Mouse (Mus musculus): Measurements from ENCODE around the gene Tcp1. TPM values are rescaled to one million over a fixed set of nuclear protein-coding genes. Genes with fewer than 3 reads are reported as not detected.

Tcp1 gene
- polyA plus RNA-seq, 1 experiment, result 23.7 TPM

DNA sequence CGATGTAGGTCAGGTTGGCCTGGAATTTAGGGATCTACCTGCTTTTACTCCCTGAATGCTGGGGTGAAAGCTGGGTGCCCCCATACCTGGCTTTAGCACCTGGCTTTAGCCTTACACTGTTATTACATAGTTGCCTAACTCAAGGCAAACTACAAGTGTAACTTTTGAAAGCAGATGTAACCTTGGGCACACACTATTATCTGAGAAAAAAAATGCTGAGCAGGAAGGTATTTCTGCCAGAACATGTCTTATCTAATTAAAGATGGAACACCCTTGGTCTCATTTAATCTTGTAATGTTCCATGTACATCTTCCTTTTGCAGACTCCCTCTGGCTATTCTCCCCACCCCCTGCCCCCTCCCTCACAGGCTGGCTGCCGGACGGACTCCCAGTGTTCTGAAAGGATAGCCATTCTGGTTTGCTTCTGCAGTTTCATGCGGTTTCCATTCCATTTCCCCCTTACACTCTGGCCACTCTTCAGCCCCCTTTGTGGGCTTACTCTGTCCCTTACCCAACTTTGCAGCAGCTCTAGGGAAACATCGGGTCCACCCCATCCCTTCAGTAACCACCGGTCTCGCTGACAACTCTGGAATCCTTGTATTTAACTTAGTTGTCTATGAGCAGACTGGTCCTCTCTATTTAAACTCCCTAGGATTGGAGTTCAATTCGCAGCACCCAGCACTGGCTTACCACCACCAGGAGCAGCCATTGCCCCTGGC is 26.2 kb downstream of the Tcp1 start:
- TF ChIP-seq GATA1 (IDR thresholded peaks at IDR 0.05; ENCODE audit: low read length), result no peak

- TF ChIP-seq GATA1 (IDR thresholded peaks at IDR 0.05; ENCODE audit: low read length), result no peak
Observed at GRCm38 (mm10) chr17:12942459-12943162, 27.1 kb downstream of the Tcp1 start.

DNA sequence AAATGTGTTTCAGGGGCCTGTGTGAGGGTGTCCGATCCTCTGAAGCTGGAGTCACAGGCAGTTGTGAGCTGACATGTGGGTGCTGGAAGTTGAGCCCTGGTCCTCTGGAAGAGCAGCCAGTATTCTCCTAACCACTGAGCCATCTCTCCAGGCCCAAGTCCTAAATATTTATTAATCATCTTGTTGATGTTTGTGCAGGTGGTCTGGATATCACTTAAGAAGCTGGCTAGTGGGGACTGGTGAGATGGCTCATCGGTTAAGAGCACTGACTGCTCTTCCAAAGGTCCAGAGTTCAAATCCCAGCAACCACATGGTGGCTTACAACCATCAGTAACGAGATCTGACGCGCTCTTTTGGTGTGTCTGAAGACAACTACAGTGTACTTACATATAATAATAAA is 34.2 kb downstream of the Tcp1 start:
- TF ChIP-seq GATA1 (IDR thresholded peaks at IDR 0.05; ENCODE audit: low read length), result no peak

- TF ChIP-seq GATA1 (IDR thresholded peaks at IDR 0.05; ENCODE audit: low read length), result no peak
Observed at GRCm38 (mm10) chr17:12956664-12957063, 41.2 kb downstream of the Tcp1 start.

- TF ChIP-seq GATA1 (IDR thresholded peaks at IDR 0.05; ENCODE audit: low read length), result no peak
Observed at GRCm38 (mm10) chr17:12960331-12960873, 44.9 kb downstream of the Tcp1 start, which contains the start of gene Acat2. TSS of gene Acat2 (minus strand) at chr17:12960747.

DNA sequence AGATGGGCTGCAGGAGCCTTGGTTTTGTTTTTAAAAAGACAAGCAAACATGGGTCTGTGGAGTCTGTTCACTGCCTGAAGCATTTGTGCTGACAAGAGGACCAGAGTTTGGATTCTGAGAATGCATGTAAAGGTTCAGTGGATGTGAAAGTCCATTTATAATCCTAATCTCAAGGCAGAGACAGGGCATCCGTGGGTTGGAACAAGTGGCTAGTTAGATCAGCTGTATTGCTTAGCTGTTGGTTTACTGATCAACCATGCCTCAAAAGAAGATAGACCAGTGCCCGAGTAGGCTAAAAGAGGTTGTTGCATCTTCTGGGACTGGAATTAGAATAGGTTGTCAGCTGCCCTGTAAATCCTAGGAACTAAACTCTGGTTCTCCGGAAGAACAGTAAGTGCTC is 48.0 kb downstream of the Tcp1 start:
- TF ChIP-seq GATA1 (IDR thresholded peaks at IDR 0.05; ENCODE audit: low read length), result no peak

DNA sequence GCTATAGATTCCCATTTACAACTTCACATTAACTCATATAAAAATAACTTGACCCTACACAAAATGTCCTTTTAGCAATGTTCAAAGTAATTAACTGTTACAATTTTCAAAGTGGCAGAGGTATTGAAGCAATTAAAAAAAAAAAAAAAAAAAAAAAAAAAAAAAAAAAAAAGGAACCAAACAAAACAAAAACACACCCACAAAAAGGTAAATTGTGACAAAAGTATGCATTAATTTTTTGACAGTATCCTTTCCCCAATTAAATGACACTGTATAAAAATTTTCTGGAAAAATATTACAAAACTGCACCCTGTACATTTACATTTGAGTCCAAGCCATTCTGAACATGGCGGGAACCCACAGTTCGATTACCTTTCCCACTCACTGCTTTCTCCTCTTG is 51.7 kb downstream of the Tcp1 start:
- no peak for TF ChIP-seq GATA1 (IDR thresholded peaks at IDR 0.05; ENCODE audit: low read length)

DNA sequence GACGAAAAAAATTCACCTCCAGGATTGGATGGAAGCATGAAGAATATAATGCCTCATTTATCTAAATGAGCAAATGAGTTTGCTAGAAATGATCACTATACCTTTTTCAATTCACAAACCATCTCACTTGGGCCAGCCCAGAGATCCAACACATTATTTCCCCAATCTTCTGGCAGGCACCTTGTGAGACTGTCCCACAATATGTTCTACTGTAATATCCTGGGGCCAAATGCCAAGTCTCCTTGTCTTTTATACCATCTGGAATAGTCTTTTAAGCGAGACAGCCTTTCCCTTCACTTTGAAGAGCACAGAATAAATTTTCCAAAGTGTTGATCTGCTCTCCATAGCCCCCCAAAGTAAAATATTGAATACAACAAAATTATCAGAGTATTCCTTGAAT is 58.4 kb downstream of the Tcp1 start:
- no peak for TF ChIP-seq GATA1 (IDR thresholded peaks at IDR 0.05; ENCODE audit: low read length)

Other genes starting within 250 kb of the Tcp1 start
- gene Slc22a1, start 239.9 kb upstream of the Tcp1 start, polyA plus RNA-seq (2012), result not detected in 2 replicates
- 7.4 and 7.5 TPM in 2 replicates for gene Igf2r, start 146.0 kb upstream of the Tcp1 start, polyA plus RNA-seq (2012)
- gene Mas1, start 47.6 kb upstream of the Tcp1 start, polyA plus RNA-seq (2012), result not detected in 2 replicates
- not detected in 2 replicates for gene Mrgprh, start 39.7 kb upstream of the Tcp1 start, polyA plus RNA-seq (2012)
- not detected in 2 replicates for gene Pnldc1, start 5.5 kb upstream of the Tcp1 start, polyA plus RNA-seq (2012)
- gene Mrpl18, start 644 bp downstream of the Tcp1 start, polyA plus RNA-seq (2012), result 64.7 and 118 TPM in 2 replicates
- gene Acat3, start 24.9 kb downstream of the Tcp1 start, polyA plus RNA-seq (2012), result 0.05 TPM in 1 of 2 replicates, not detected in the other
- 20.6 and 26.4 TPM in 2 replicates for gene Acat2, start 45.0 kb downstream of the Tcp1 start, polyA plus RNA-seq (2012)
- gene Wtap, start 78.5 kb downstream of the Tcp1 start, polyA plus RNA-seq (2012), result 37.2 and 50.4 TPM in 2 replicates
- gene Sod2, start 91.1 kb downstream of the Tcp1 start, polyA plus RNA-seq (2012), result 554 and 793 TPM in 2 replicates
- gene Gpr31b, start 136.6 kb downstream of the Tcp1 start, polyA plus RNA-seq (2012), result not detected in 2 replicates
- not detected in 2 replicates for gene Tcp10b, start 145.4 kb downstream of the Tcp1 start, polyA plus RNA-seq (2012)
- not detected in 2 replicates for gene Unc93a, start 216.1 kb downstream of the Tcp1 start, polyA plus RNA-seq (2012)

Measured in G1E-ER4 (cell line).